Mouse (Mus musculus) megakaryocyte, embryonic 14.5 days (primary cell): ENCODE data around the gene Ahnak.

ENCODE experiments used
- FLI1 ChIP-seq: IDR thresholded peaks from 2 replicates; pipeline ENCODE4 v1.6.1; 2012; ENCODE audit warnings: low read length, inconsistent platforms, mixed read lengths
- GATA1 ChIP-seq: IDR thresholded peaks from 3 replicates; pipeline ENCODE4 v1.6.1; 2012; ENCODE audit warnings: mixed read lengths, low read length, inconsistent platforms, borderline replicate concordance

DNA sequence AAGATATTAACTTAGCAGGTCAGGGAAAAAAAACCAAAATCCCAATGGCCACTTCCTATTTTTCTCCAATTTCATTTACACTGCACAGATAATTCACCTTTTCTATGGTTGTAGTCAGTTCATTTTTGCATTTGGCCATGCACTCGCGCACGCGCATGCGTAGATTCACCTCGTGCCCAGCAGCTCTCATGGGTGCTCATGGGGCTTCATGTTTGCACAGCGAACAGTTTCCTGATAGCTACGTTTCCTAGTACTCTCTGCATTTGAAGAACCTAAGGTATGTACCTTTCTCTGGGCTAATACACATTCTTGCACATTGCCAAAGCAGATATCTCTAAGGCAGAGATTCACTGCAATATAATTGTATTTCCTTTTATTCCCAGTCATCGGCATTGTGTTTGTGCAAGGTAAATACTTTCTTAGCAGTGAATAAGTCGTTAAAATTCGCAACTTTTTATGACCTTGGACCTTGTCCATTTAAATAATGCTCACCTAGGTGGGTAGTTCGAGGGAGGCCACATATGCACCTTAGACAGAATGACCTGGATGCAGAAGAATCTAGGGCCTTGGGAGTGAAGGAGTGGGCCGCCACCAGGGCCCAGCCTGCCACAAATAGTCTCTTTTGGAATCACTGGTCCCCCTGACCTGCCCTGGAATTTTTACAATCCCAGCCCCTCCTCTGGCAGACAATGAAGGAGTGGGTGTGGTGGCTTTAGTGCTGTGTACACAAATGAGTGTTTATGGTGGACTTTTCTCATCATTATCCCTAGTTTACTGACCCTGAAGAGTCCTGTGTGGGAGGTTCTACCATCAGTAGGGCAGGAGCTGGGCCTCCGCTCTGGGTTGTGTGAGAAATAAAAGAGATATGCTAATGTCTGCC lies 92.5 kb downstream of the Ahnak start:
- TF ChIP-seq GATA1 (no peak), FLI1 (no peak)
